Mouse (Mus musculus) intestine, embryonic 16.5 days (tissue): Measurements from ENCODE around the gene Rhov. TPM values are rescaled to one million over a fixed set of nuclear protein-coding genes. Genes with fewer than 3 reads are reported as not detected.

Experiments
- ATAC-seq: fragments of 200-750 bp; cut with Nextera tagmentation; 2 replicates; pipeline ENCODE4 v1.8.0; 2017; ENCODE audit warnings: moderate TSS enrichment, moderate library complexity
- H3K27ac ChIP-seq: fragments of 300-500 bp; sonication (generic); 2 replicates; pipeline ENCODE4 v1.5.1; 2014; ENCODE audit warnings: mild to moderate bottlenecking, low read length
- H3K27me3 ChIP-seq: fragments of 300-500 bp; sonication (generic); replicated peaks from 2 replicates; pipeline ENCODE4 v1.6.1; 2014; ENCODE audit warnings: low read length, control low read depth, mixed read lengths; ENCODE audit not compliant: control insufficient read depth, insufficient read depth
- H3K36me3 ChIP-seq: fragments of 300-500 bp; sonication (generic); 2 replicates; pipeline ENCODE4 v1.6.1; 2014; ENCODE audit warnings: low read length, control low read depth; ENCODE audit not compliant: control insufficient read depth, insufficient read depth
- H3K4me1 ChIP-seq: fragments of 300-500 bp; sonication (generic); 2 replicates; pipeline ENCODE4 v1.6.1; 2014; ENCODE audit warnings: low read length, control low read depth, mixed read lengths; ENCODE audit not compliant: control insufficient read depth, insufficient read depth
- H3K4me2 ChIP-seq: fragments of 300-500 bp; sonication (generic); 2 replicates; pipeline ENCODE4 v1.6.1; 2014; ENCODE audit warnings: low read depth, low read length, control low read depth
- H3K4me3 ChIP-seq: fragments of 300-500 bp; sonication (generic); 2 replicates; pipeline ENCODE4 v1.5.1; 2014; ENCODE audit warnings: mild to moderate bottlenecking, low read length
- H3K9ac ChIP-seq: fragments of 300-500 bp; sonication (generic); 2 replicates; pipeline ENCODE4 v1.6.1; 2014; ENCODE audit warnings: low read depth, low read length
- H3K9me3 ChIP-seq: fragments of 300-500 bp; sonication (generic); 2 replicates; pipeline ENCODE4 v1.6.1; 2016; ENCODE audit warnings: low read length, control low read depth; ENCODE audit not compliant: control insufficient read depth
- WGBS: fragments of 180-500 bp; shearing (Covaris S2); extraction: QIAGEN DNeasy Blood & Tissue Kit; methylation state at CpG from one replicate; pipeline ENCODE4 v1.1.7; 2014; 5-methylcytosine and 5-hydroxymethylcytosine counted together
- polyA plus RNA-seq: library from polyadenylated mRNA; unstranded; fragments of >200 nt; fragmentation: Nextera tagmentation; extraction: Ambion mirVana; gene quantifications from 2 replicates; pipeline ENCODE4 v1.2.1, GENCODE M21; 2015

Rhov gene
- polyA plus RNA-seq, 1 experiment from 2014 or later = 4.1 TPM

DNA sequence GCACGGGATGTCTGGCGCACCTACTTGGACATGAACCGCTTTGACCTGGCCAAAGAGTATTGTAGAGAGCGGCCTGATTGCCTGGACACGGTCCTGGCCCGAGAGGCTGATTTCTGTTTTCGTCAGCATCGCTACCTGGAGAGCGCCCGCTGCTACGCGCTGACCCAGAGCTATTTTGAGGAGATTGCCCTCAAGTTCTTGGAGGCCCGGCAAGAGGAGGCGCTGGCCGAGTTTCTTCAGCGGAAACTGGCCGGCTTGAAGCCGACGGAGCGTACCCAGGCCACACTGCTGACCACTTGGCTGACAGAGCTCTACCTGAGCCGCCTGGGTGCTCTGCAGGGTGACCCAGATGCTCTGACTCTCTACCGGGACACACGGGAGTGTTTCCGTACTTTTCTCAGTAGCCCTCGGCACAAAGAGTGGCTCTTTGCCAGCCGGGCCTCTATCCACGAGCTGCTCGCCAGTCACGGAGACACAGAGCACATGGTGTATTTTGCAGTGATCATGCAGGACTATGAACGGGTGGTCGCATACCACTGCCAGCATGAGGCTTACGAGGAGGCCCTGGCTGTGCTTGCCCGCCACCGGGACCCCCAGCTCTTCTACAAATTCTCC is 22.8 kb upstream of the Rhov start:
- no peaks in the 10 kb centered on the region for H3K27me3 ChIP-seq
- no peak overlapping the region for H3K4me2 ChIP-seq
- no peaks in the 10 kb centered on the region for H3K9me3 ChIP-seq
- ATAC-seq = no peak
- WGBS = 94% methylated on average over 34 of the region's 34 CpGs
- no peak overlapping the region for H3K27ac ChIP-seq
- no peak overlapping the region for H3K4me3 ChIP-seq
- peaks cover 34% of the 10 kb centered on the region for H3K36me3 ChIP-seq
- peaks cover 9% of the 10 kb centered on the region for H3K4me1 ChIP-seq
- no peak overlapping the region for H3K9ac ChIP-seq

DNA sequence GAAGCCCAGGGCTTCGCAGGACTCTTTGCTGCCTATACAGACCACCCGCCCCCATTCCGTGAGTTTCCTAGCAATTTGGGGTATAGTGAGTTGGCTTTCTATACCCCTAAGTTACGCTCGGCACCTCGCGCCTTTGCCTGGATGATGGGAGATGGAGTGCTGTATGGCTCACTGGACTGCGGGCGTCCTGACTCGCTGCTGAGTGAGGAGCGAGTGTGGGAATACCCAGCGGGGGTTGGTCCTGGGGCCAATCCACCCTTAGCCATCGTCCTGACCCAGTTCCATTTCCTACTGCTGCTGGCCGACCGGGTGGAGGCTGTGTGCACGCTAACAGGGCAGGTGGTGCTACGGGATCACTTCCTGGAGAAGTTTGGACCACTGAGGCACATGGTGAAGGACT is 22.2 kb upstream of the Rhov start:
- Histone ChIP-seq H3K4me1 (peaks cover 4% of the 10 kb centered on the region), H3K36me3 (peaks cover 31% of the 10 kb centered on the region), H3K4me2 (no peak overlapping the region), H3K9me3 (no peaks in the 10 kb centered on the region), H3K27me3 (no peaks in the 10 kb centered on the region), H3K27ac (no peak overlapping the region), H3K9ac (no peak overlapping the region), H3K4me3 (no peak overlapping the region)
- ATAC-seq = no peak
- WGBS = 93% methylated on average over 17 of the region's 17 CpGs

DNA sequence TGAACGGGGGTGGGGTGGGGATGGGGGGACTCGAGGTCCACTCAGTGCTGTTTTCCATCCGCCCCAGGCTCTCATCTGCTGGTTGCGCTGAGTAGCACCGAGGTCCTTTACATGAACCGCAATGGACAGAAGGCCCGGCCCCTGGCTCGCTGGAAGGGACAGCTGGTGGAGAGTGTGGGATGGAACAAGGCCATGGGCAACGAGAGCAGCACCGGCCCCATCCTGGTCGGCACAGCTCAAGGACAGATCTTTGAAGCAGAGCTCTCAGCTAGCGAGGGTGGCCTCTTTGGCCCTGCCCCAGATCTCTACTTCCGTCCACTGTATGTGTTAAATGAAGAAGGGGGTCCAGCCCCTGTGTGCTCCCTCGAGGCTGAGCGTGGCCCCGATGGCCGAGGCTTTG is 21.8 kb upstream of the Rhov start:
- peaks cover 4% of the 10 kb centered on the region for H3K4me1 ChIP-seq
- H3K4me3 ChIP-seq = no peak overlapping the region
- H3K9ac ChIP-seq = no peak overlapping the region
- no peak for ATAC-seq
- H3K9me3 ChIP-seq = no peaks in the 10 kb centered on the region
- no peak overlapping the region for H3K4me2 ChIP-seq
- H3K36me3 ChIP-seq = peaks cover 31% of the 10 kb centered on the region
- 93% methylated on average over 17 of the region's 17 CpGs for WGBS
- no peaks in the 10 kb centered on the region for H3K27me3 ChIP-seq
- H3K27ac ChIP-seq = no peak overlapping the region

DNA sequence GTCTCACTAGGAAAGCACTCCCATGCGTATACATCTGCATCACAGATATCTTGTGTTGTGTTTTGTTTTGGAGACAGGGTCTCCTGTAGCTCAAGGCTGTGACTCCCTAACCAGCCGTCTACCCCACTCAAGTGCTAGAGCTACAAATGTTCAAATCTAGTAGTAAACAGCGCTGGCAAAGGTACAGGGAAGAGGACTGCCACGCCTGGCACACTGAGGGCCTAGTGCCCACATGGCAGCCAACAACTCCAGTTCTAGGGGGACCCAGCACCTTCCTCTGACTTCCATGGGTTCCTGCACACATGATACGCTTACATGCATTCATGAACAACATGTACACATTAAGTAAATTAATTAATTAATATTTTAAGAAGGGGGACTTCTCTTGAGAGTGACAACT is 21.2 kb upstream of the Rhov start:
- Histone ChIP-seq H3K4me3 (no peak overlapping the region), H3K9me3 (no peaks in the 10 kb centered on the region), H3K27ac (no peak overlapping the region), H3K27me3 (no peaks in the 10 kb centered on the region), H3K4me1 (peaks cover 4% of the 10 kb centered on the region), H3K4me2 (no peak overlapping the region), H3K9ac (no peak overlapping the region), H3K36me3 (peaks cover 25% of the 10 kb centered on the region)
- ATAC-seq = no peak
- 87% methylated on average over 5 of the region's 5 CpGs for WGBS

DNA sequence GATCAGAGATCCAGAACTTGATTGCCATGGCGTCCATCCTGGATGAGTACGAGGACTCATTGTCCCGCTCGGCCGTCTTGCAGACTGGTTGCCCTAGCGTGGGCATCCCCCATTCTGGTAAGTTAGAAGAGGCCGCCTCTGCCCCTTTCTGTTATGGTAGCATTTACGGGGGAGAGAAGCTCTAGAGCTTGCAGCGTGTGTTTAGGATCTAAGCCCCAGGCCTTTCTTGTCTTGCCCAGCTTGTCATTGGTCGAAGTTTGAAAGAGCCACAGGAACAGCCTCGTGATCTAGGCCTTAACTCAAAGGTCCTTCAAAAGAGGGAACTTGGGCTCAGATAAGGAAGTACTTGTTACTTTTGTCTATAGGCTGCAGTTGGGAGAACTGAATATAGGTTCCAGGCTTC is 17.9 kb upstream of the Rhov start:
- Histone ChIP-seq H3K9me3 (no peaks in the 10 kb centered on the region), H3K27me3 (no peaks in the 10 kb centered on the region), H3K9ac (peak overlapping the region; percentile 83), H3K4me2 (peak overlapping the region; percentile 84), H3K4me3 (peak overlapping the region; percentile 78), H3K4me1 (peaks cover 4% of the 10 kb centered on the region; the same call in 1 of the 2 replicates), H3K36me3 (peaks cover 18% of the 10 kb centered on the region), H3K27ac (peak overlapping the region; percentile 85)
- WGBS = under 1% methylated on average over 11 of the region's 11 CpGs
- ATAC-seq = peak; percentile 23

DNA sequence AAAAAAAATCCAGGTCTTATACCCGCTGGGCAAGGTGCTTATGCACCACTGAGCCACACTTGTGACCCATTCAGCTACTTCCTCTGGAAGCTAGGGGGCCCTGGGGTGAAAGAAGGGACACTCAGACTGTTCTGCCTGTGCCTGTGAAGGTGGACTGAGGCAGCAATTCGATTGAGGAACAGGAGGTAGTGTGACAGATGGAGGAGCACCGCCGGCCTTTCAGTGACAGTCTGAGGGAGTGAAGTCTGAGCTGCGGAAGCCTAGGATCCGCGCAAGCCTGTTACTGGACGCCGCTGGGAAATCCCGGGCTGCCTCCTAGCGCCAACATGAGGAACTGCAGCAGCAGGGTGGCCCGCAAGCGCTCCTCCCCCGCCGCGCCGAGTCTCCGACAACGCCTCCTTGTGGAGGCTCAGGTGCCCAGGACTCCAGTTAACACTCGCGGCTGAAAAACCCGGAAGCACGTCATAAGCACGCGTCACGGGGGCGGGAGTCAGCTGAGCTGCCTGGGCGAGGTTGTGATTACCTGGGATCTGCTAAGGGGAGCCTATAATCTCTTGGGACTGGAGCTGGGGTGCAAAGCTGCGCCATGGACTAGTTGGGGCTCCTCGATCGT is 17.3 kb upstream of the Rhov start, which contains the start of gene Vps18:
Vps18 (plus strand) TSS at position 471 of the 613 bp plus-strand sequence.
- peak within 1 kb of the TSS; percentile 85 for H3K27ac ChIP-seq

DNA sequence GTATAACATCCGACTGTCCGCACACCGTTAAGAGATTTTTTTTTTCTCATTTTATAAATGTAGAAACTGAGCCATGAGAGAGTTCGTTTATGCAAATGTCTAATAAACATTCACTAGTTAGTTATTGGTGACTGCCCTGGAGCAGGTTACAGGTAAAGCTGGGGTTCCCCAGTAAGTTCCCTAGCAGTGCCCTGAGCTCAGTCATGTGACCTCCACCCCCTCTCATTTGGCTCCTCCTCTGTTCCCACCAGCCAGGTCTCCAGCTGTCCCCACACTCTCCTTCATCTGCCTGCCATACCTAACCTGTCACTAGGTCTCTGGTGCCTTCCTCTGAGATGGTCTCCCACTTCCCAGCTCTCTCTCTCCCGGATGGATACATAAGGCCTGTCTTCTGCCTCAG is 16.3 kb upstream of the Rhov start:
- Histone ChIP-seq H3K4me1 (peaks cover 4% of the 10 kb centered on the region; the same call in 1 of the 2 replicates), H3K27ac (no peak overlapping the region), H3K9me3 (no peaks in the 10 kb centered on the region), H3K27me3 (no peaks in the 10 kb centered on the region), H3K36me3 (0 out of 2 replicates have a peak, but pooled peaks cover 1% of the 10 kb centered on the region), H3K9ac (no peak overlapping the region), H3K4me3 (no peak overlapping the region), H3K4me2 (no peak overlapping the region)
- WGBS = 89% methylated on average over 5 of the region's 5 CpGs
- no peak for ATAC-seq

More for the DNA sequence above, 17.3 kb upstream of the Rhov start, which contains the start of gene Vps18:
- Histone ChIP-seq H3K9ac (peak within 1 kb of the TSS; percentile 83), H3K36me3 (peaks cover 11% of the 10 kb centered on the region), H3K27me3 (no peaks in the 10 kb centered on the region), H3K9me3 (no peaks in the 10 kb centered on the region), H3K4me2 (peak within 1 kb of the TSS; percentile 84), H3K4me3 (peak within 1 kb of the TSS; percentile 78), H3K4me1 (peaks cover 4% of the 10 kb centered on the region; the same call in 1 of the 2 replicates)
- under 1% methylated on average over 31 of the region's 31 CpGs for WGBS
- peak; percentile 94 for ATAC-seq

DNA sequence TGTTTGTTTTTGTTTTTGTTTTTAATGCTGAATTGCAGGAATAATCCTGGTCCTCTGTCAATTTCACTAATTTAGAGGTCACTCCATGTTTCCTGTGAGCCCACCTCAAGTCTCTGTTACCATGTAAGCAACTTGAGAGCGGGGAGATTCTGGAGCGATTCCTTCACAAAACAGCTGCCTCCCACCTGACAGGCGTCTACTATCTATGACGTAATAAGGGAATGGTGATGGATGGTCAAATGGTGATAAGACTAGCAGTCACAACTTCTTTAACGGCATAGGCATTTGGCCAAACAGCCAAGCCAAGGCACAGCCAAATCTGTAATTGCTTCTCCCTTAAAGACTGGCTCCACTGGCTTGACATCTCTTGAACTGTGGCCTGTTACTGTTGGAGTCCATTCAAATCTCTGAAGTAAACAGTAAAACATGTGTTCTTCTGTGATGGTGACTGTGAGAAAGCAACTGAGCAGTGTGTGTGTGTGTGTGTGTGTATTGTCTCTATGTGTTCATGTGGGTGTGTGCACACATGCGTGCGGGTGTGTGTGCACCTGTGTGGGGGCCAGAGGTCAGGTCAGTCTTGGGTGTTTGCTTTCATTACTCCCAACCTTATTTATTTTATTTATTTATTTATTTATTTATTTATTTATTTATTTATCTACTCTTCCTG is 11.0 kb upstream of the Rhov start:
- Histone ChIP-seq H3K9ac (no peak overlapping the region), H3K9me3 (no peaks in the 10 kb centered on the region), H3K4me3 (no peak overlapping the region), H3K4me1 (no peaks in the 10 kb centered on the region), H3K27me3 (no peaks in the 10 kb centered on the region), H3K4me2 (no peak overlapping the region), H3K36me3 (no peaks in the 10 kb centered on the region), H3K27ac (no peak overlapping the region)
- 67% methylated on average over 7 of the region's 7 CpGs for WGBS
- ATAC-seq = no peak

DNA sequence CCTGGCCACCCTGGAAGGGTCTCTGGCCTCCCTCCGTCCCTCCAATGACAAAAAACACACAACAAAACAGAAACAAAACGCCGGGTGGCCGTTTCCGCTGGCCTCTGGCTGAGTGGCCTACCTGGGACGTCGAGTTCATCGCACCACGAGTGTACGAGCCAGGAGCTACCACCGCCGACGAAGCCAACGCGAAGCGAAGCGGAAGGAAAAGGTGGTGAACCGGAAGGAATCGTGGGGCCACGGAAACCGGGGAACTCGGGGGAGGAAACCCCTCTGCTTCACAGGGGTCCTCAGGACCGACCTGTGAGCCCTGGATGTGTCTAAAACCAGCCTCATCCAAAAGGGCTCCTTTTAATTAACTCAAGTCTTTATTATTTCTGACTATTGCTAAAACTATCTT is 6.7 kb upstream of the Rhov start:
- H3K9me3 ChIP-seq = no peaks in the 10 kb centered on the region
- 0 out of 2 replicates have a peak, but pooled peaks cover 3% of the 10 kb centered on the region for H3K4me1 ChIP-seq
- no peak overlapping the region for H3K9ac ChIP-seq
- H3K4me2 ChIP-seq = no peak overlapping the region
- ATAC-seq = no peak
- H3K27me3 ChIP-seq = no peaks in the 10 kb centered on the region
- 88% methylated on average over 23 of the region's 23 CpGs for WGBS
- H3K4me3 ChIP-seq = no peak overlapping the region
- H3K36me3 ChIP-seq = no peaks in the 10 kb centered on the region
- H3K27ac ChIP-seq = no peak overlapping the region
